Mouse (Mus musculus) C2C12 (cell line): ENCODE results near the gene Krit1. TPM values are rescaled to one million over a fixed set of nuclear protein-coding genes. Genes with fewer than 3 reads are reported as not detected.

Experiments used
- H3K27me3 ChIP-seq: one replicate; pipeline ENCODE4 v1.6.1; 2011; ENCODE audit not compliant: control insufficient read depth, insufficient read depth, insufficient read length
- H3K36me3 ChIP-seq: one replicate; pipeline ENCODE4 v1.6.1; 2011; ENCODE audit not compliant: control insufficient read depth, insufficient read depth
- H3K4me3 ChIP-seq: one replicate; pipeline ENCODE4 v1.5.1; 2011; ENCODE audit warnings: mild to moderate bottlenecking, control low read depth; ENCODE audit not compliant: poor library complexity, insufficient read depth, severe bottlenecking
- H3K79me2 ChIP-seq: one replicate; pipeline ENCODE4 v1.6.1; 2011; ENCODE audit not compliant: control insufficient read depth, insufficient read depth
- H3K79me3 ChIP-seq: one replicate; pipeline ENCODE4 v1.6.1; 2011; ENCODE audit warnings: low read depth, control low read depth
- H3ac ChIP-seq: one replicate; pipeline ENCODE3; 2011; ENCODE audit warnings: low read depth; ENCODE audit not compliant: control insufficient read depth, insufficient read length
- CEBPB ChIP-seq: IDR thresholded peaks from one replicate; pipeline ENCODE4 v1.6.1; 2011; ENCODE audit warnings: low read depth, mild to moderate bottlenecking, control low read depth, moderate library complexity
- CTCF ChIP-seq: IDR thresholded peaks from one replicate; pipeline ENCODE4 v1.5.1; 2011; ENCODE audit not compliant: control insufficient read depth, insufficient read depth, insufficient read length
- FOSL1 ChIP-seq: IDR thresholded peaks from one replicate; pipeline ENCODE4 v1.8.0; 2011; ENCODE audit warnings: mild to moderate bottlenecking, low read length; ENCODE audit not compliant: poor library complexity, insufficient read depth, severe bottlenecking
- MAX ChIP-seq: IDR thresholded peaks from one replicate; pipeline ENCODE4 v1.6.1; 2011; ENCODE audit warnings: mild to moderate bottlenecking, control low read depth
- MYOD1 ChIP-seq: IDR thresholded peaks from one replicate; pipeline ENCODE4 v1.6.1; 2011; ENCODE audit warnings: low read depth; ENCODE audit not compliant: control insufficient read depth, insufficient read length
- MYOG ChIP-seq: IDR thresholded peaks from one replicate; pipeline ENCODE4 v1.6.1; 2011; ENCODE audit not compliant: control insufficient read depth, insufficient read length; ENCODE audit errors: extremely low read depth
- USF1 ChIP-seq: IDR thresholded peaks from one replicate; pipeline ENCODE4 v1.6.1; 2011; ENCODE audit warnings: low read depth, mild to moderate bottlenecking, control low read depth, moderate library complexity
- polyA plus RNA-seq: library from polyadenylated mRNA; unstranded; fragments of >200 nt; fragmentation: generic; extraction: Trizol; gene quantifications from one replicate; pipeline ENCODE4 v1.2.1, GENCODE M21; 2012; ENCODE audit warnings: missing spikeins

Gene Krit1
- polyA plus RNA-seq, 1 experiment: 4.7 TPM

DNA sequence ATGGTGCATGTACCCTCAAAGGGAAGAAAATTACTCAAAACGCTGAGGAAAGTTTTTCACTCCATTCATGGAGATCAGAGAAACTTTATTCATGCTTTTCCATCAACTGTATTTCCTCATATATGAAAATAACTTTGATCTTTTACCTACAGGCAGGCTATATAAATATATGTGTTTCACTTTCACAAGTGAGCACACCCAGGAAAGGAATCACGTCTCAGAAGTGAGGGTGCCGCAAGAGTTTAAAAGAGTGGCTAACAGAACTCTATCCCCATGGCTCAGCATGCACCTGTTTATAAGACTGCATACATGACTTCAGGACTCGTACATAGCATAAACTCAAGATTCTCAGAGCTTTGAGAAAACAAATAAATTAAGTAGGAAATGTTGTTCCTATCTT is 2.1 kb upstream of the Krit1 start:
- H3ac ChIP-seq: no peak overlapping the region
- H3K79me2 ChIP-seq: peaks cover 98% of the 10 kb centered on the region
- peaks cover 64% of the 10 kb centered on the region for H3K79me3 ChIP-seq
- TF ChIP-seq FOSL1: no peak
- TF ChIP-seq CTCF: no peak
- no peak for TF ChIP-seq MAX
- TF ChIP-seq CEBPB: no peak
- TF ChIP-seq USF1: no peak
- TF ChIP-seq MYOD1: no peak
- no peak for TF ChIP-seq MYOG
- no peaks in the 10 kb centered on the region for H3K27me3 ChIP-seq
- no peaks in the 10 kb centered on the region for H3K36me3 ChIP-seq
- H3K4me3 ChIP-seq: no peak overlapping the region

DNA sequence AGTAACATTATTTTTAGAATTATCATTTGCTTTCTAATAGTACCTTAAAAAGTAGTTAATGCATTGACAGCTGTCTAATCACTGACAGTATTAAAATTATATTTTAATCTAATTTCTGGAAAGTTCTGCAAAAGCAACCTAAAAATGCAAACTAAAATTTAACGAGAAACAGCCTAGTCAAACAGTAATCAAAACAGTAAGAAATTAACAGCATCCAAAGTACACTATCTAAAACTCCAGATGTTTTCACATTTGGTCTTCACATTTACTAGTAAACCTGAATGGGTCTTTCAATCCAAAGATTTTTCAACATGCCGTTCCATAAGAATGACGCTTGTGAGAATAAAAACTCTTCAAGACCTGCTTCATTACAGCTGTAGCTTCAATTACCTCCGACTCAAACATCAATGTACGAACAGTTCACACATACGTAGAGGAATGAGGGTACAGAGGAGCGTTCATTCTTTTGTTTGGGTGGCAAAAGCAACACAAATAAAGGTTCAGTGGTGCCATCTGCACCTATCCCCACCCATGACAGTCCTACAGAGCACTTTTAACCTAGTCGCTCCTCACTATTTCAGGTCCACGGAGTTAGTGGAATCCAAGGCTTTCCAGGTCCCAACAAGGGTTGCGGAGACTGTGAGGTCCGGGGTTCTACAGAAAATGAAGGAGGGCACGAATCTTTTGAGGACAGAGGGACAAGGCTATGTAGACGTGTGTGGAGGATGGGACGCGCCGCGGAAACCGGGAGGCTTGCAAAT is 1.1 kb upstream of the Krit1 start:
- H3K27me3 ChIP-seq: no peaks in the 10 kb centered on the region
- peaks cover 98% of the 10 kb centered on the region for H3K79me2 ChIP-seq
- peak overlapping the region; percentile 86 for H3K4me3 ChIP-seq
- TF ChIP-seq MYOG: no peak
- TF ChIP-seq MYOD1: no peak
- no peak for TF ChIP-seq FOSL1
- no peak for TF ChIP-seq CEBPB
- TF ChIP-seq MAX: no peak
- TF ChIP-seq CTCF: no peak
- no peak for TF ChIP-seq USF1
- peaks cover 71% of the 10 kb centered on the region for H3K79me3 ChIP-seq
- peaks cover 7% of the 10 kb centered on the region for H3K36me3 ChIP-seq
- H3ac ChIP-seq: peak overlapping the region; percentile 75

DNA sequence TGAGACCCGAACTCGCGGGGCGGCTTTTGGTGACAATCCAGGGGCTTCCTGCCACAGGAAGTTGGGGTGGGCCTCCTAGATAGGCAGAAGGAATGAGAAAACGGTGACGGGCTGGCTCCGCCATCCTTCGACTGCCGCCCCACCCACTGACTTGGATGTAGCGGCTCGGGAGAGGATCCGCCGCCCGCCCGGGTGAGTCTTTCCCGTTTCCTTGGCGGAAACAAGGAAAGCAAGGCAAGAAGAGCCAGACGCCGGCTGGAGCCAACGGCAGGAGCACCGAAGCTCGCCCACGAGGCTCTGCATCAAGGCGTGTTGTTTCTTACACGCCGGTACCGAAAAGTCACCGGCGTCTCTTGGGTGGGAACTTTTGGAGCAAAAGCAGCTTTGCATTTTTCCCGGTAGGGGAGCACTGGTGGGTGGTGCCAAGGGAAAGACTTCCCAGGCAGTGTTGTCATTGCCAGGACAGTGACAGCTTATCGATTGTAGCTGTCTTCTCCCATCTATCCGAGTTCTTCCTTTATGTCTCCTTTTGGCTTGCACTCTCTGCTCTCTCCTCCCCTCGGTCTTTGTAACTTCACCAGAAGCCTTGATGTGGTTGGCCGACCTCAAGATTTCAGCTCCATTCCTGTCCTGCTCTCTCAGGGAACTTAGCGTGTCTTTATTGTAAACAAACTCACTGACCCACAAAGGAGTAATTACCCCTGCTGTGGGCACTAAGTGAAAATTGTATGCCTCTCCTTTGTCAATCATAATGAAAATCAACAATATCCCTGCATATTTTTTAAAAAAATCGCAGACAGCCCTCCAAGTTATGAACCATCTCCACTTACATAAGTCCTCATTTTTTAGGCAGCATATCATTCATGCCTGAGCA is 545 bp downstream of the Krit1 start:
- peaks cover 68% of the 10 kb centered on the region for H3K79me3 ChIP-seq
- no peaks in the 10 kb centered on the region for H3K27me3 ChIP-seq
- H3K79me2 ChIP-seq: peaks cover 92% of the 10 kb centered on the region
- H3K4me3 ChIP-seq: peak overlapping the region; percentile 86
- H3K36me3 ChIP-seq: peaks cover 14% of the 10 kb centered on the region
- no peak for TF ChIP-seq USF1
- no peak for TF ChIP-seq CTCF
- no peak for TF ChIP-seq CEBPB
- no peak for TF ChIP-seq MYOD1
- no peak for TF ChIP-seq FOSL1
- TF ChIP-seq MYOG: no peak
- TF ChIP-seq MAX: no peak
- H3ac ChIP-seq: peak overlapping the region; percentile 75

DNA sequence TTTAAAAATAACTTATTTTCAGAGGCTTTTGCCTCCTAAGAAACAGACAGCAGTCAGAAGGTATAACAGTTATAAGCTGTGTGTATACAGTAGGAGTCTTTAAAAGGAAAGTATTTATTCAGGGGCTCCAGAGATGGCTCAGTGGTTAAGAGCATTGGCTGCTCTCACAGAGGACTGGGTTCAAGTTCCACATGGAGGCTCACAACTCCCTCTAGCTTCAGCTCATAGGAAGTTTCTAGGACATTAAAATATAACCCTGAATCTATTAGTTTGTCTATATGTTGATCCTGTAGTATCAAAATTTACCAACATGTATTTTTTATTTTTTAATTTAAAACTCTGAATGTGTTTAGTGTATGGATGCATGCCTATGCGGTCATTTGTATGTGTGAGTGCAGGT is 5.5 kb downstream of the Krit1 start:
- Histone ChIP-seq H3K36me3 (peaks cover 49% of the 10 kb centered on the region), H3K27me3 (no peaks in the 10 kb centered on the region), H3K4me3 (no peak overlapping the region), H3K79me3 (peaks cover 37% of the 10 kb centered on the region), H3ac (no peak overlapping the region), H3K79me2 (peaks cover 51% of the 10 kb centered on the region)
- TF ChIP-seq CEBPB (no peak), MYOG (no peak), MAX (no peak), MYOD1 (no peak), USF1 (no peak), FOSL1 (no peak), CTCF (no peak)

DNA sequence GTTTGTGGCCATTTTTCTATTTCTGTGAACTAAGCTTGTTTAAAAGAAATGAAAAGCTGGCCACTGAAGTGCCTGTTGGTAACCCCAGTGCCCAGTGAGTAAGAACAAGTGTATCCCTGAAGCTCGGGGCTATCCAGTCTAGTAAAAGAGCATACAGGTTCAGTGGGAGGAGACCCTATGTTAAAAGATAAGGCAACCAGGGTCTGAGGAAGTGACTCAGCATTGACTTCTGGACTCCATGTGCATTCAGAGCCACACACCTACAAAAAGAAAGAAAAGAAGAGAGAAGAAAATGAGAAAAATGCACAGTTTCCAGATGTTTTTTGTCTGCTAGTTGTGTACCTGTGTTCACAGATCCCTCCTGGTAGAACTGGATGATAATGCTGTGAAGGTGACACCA is 31.1 kb downstream of the Krit1 start:
- no peak overlapping the region for H3ac ChIP-seq
- H3K27me3 ChIP-seq: no peaks in the 10 kb centered on the region
- TF ChIP-seq MYOD1 (no peak), CEBPB (no peak), MYOG (no peak), FOSL1 (no peak), USF1 (no peak), CTCF (no peak), MAX (no peak)
- no peaks in the 10 kb centered on the region for H3K79me3 ChIP-seq
- no peaks in the 10 kb centered on the region for H3K79me2 ChIP-seq
- H3K36me3 ChIP-seq: peaks cover 74% of the 10 kb centered on the region
- H3K4me3 ChIP-seq: no peak overlapping the region

DNA sequence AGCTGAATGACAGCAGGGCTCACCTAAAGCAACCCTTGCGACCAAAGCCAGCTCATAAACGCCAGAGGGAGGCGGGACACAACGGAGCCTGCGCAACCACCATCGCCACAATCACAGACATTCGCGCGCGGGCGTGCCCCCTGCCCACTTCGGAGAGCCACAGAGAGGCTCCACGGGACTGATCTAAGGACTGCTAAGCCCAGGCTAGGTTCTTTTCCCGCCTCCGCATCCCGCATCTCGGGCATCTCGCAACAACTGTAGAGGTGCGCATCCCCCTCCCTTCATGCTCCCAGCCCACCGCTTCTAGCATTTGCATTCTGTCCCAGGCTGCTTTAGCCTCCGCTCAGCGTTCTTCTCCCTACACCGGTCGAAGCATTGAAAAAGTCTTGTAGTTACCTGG is 42.0 kb downstream of the Krit1 start, which contains the start of gene Lrrd1:
Gene Lrrd1 (plus strand): TSS at position 148 of the 400 bp plus-strand sequence.
- Histone ChIP-seq H3K79me2 (no peaks in the 10 kb centered on the region), H3K27me3 (no peaks in the 10 kb centered on the region), H3K4me3 (no peak within 1 kb of the TSS), H3ac (no peak within 1 kb of the TSS), H3K79me3 (no peaks in the 10 kb centered on the region), H3K36me3 (peaks cover 8% of the 10 kb centered on the region)
- no peak for TF ChIP-seq MYOD1
- TF ChIP-seq MYOG: no peak
- TF ChIP-seq MAX: no peak
- TF ChIP-seq FOSL1: no peak
- TF ChIP-seq CTCF: no peak
- no peak for TF ChIP-seq CEBPB
- TF ChIP-seq USF1: no peak
